ENCODE assay signal across 8 mouse cellular contexts in genomic region chr10:60237475-60238154, GRCm38 (mm10). TPM values are rescaled to one million over a fixed set of nuclear protein-coding genes. Genes with fewer than 3 reads are reported as not detected.
DNase-seq lines count a peak whose midpoint lies in the region; ATAC-seq and TF ChIP-seq lines count a peak whose summit lies in the region.
"Had no signal": no experiment of that assay in that cellular context is flagged by ENCODE, and none has a peak within 500 bp of the region (broad histone marks: within the 10 kb centered on the region; RNA-seq: fewer than 3 reads in every experiment).

No protein-coding gene starts in this region.

- no peaks in the 10 kb centered on the region for H3K79me2 ChIP-seq in MEL (ENCODE audit: control insufficient read depth, insufficient read depth, low read length, poor library complexity)

- peak; percentile 42 to 61 for DNase-seq in left cerebral cortex, adult 18-20 months (ENCODE audit: low spot score in 2 of 2)
- DNase-seq in left cerebral cortex, postnatal 36 days (ENCODE audit: low spot score in 2 of 2) = no peak
- peak; percentile 51 for DNase-seq in MEL (ENCODE audit: low read depth, low spot score)
- peak; percentile 75 for DNase-seq in brain, embryonic 14.5 days (ENCODE audit: low read depth)
- DNase-seq in forebrain, postnatal 0 days = peak; percentile 66
- peak; percentile 68 for DNase-seq in left cerebral cortex, postnatal 4 days
- DNase-seq in right cerebral cortex, postnatal 4 days = peak; percentile 67

- WGBS in forebrain, postnatal 0 days = 67% methylated on average over 10 of the region's 10 CpGs

- peak; percentile 64 for TF ChIP-seq RAD21 in MEL (IDR thresholded peaks at IDR 0.05; ENCODE audit: low read depth, low read length)

- no peaks in the 10 kb centered on the region for H3K27me3 ChIP-seq in MEL (ENCODE audit: control insufficient read depth in 1 of 2, insufficient read depth in 2 of 2, low read length in 2 of 2)
- H3K27me3 ChIP-seq in forebrain, postnatal 0 days (ENCODE audit: insufficient read depth, low read length) = no peaks in the 10 kb centered on the region
- H3K27me3 ChIP-seq: midbrain, embryonic 12.5 days had no signal

- no peak overlapping the region for H3K27ac ChIP-seq in MEL (ENCODE audit: control insufficient read depth, low read depth, low read length)
- H3K27ac ChIP-seq in forebrain, postnatal 0 days (ENCODE audit: low read depth, low read length) = no peak overlapping the region
- H3K27ac ChIP-seq: midbrain, embryonic 12.5 days had no signal

- no peak overlapping the region for H3K9ac ChIP-seq in MEL (ENCODE audit: control insufficient read depth, low read depth, low read length, poor library complexity, severe bottlenecking)
- H3K9ac ChIP-seq in forebrain, postnatal 0 days = no peak overlapping the region
- H3K9ac ChIP-seq: midbrain, embryonic 12.5 days had no signal

- no peak for TF ChIP-seq POLR2A in MEL (IDR thresholded peaks at IDR 0.05; ENCODE audit: control insufficient read depth in 1 of 2, insufficient read depth in 1 of 2, low read depth in 1 of 2, low read length in 2 of 2, poor library complexity in 1 of 2)
- no peak for TF ChIP-seq POLR2A in brain, embryonic 14.5 days (IDR thresholded peaks at IDR 0.05; ENCODE audit: borderline replicate concordance, extremely low read depth, insufficient read depth, insufficient read length, poor library complexity, severe bottlenecking)

- H3K4me1 ChIP-seq in MEL (ENCODE audit: control insufficient read depth in 1 of 2, insufficient read depth in 2 of 2, low read length in 2 of 2) = no peaks in the 10 kb centered on the region
- H3K4me1 ChIP-seq in forebrain, postnatal 0 days (ENCODE audit: insufficient read depth) = no peaks in the 10 kb centered on the region
- H3K4me1 ChIP-seq: midbrain, embryonic 12.5 days had no signal

- no peak overlapping the region for H3K4me2 ChIP-seq in forebrain, postnatal 0 days (ENCODE audit: low read depth)
- H3K4me2 ChIP-seq: midbrain, embryonic 12.5 days had no signal

- intact Hi-C loops in left cerebral cortex, postnatal 36 days (cut with DNase I) = loop anchor here (2.0 kb wide), 1 partner anchor 47 kb away; no protein-coding TSS in a partner anchor
- intact Hi-C loops in left cerebral cortex, postnatal 4 days (cut with DNase I) = loop anchor here (5.0 kb wide), 1 partner anchor 90 kb away; no protein-coding TSS in a partner anchor

- no peak overlapping the region for H3K4me3 ChIP-seq in MEL (ENCODE audit: control insufficient read depth in 1 of 2, insufficient read depth in 1 of 2, low read depth in 2 of 2, low read length in 2 of 2)
- no peak overlapping the region for H3K4me3 ChIP-seq in forebrain, postnatal 0 days (ENCODE audit: low read depth, low read length)
- H3K4me3 ChIP-seq: midbrain, embryonic 12.5 days had no signal

- no peaks in the 10 kb centered on the region for H3K36me3 ChIP-seq in MEL (ENCODE audit: control insufficient read depth in 1 of 2, insufficient read depth in 2 of 2, low read length in 2 of 2)
- no peaks in the 10 kb centered on the region for H3K36me3 ChIP-seq in forebrain, postnatal 0 days (ENCODE audit: insufficient read depth)
- H3K36me3 ChIP-seq: midbrain, embryonic 12.5 days had no signal

- TF ChIP-seq CTCF in MEL (IDR thresholded peaks at IDR 0.05 in 2 of 3, conservative IDR thresholded peaks at IDR 0.05 in 1 of 3; ENCODE audit: control insufficient read depth in 1 of 3, insufficient read depth in 1 of 3, low read depth in 2 of 3, low read length in 3 of 3, poor library complexity in 1 of 3, severe bottlenecking in 1 of 3) = peak; percentile 68 to 81 (median 76)
- TF ChIP-seq CTCF in brain, embryonic 14.5 days (IDR thresholded peaks at IDR 0.05; ENCODE audit: borderline replicate concordance, extremely low read depth, insufficient read depth, insufficient read length) = peak; percentile 83
- TF ChIP-seq CTCF in forebrain, postnatal 0 days (IDR thresholded peaks at IDR 0.05; ENCODE audit: low read depth) = peak; percentile 78

- H3K9me3 ChIP-seq in MEL (replicated peaks; ENCODE audit: insufficient read depth, low read length) = no peaks in the 10 kb centered on the region
- H3K9me3 ChIP-seq in forebrain, postnatal 0 days (ENCODE audit: low read length) = no peaks in the 10 kb centered on the region
- H3K9me3 ChIP-seq: midbrain, embryonic 12.5 days had no signal

- no peak for TF ChIP-seq EP300 in MEL (IDR thresholded peaks at IDR 0.05; ENCODE audit: low read depth in 1 of 2, low read length in 2 of 2)

- ATAC-seq in forebrain, postnatal 0 days = no peak

TF ChIP-seq in MEL, 35 proteins besides CTCF, POLR2A, EP300 and RAD21:
- TF ChIP-seq TCF12 (IDR thresholded peaks at IDR 0.05; ENCODE audit: low read depth, low read length) (no peak), SMC3 (IDR thresholded peaks at IDR 0.05; ENCODE audit: low read depth, low read length) (peak; percentile 38)

RNA-seq across cellular contexts. Expression of gene Chst3, which starts 18.6 kb away (rescaled TPM):
- total RNA-seq in left cerebral cortex, adult 18-20 months (2021) = 1 to 10 TPM in 1 of 2 experiments, under 1 TPM in 1; 0.65 to 1.1 TPM
- total RNA-seq in left cerebral cortex, postnatal 36 days (2021) = 1 to 10 TPM; 1.6 to 2.2 TPM
- not detected in 2 replicates for total RNA-seq in MEL (2012; rRNA removed)
- polyA plus RNA-seq in MEL (2012; ENCODE audit: insufficient read depth in 1 of 2, insufficient read length in 2 of 2, low read depth in 1 of 2, low replicate concordance in 2 of 2, missing spikeins in 1 of 2) = under 1 TPM in 1 of 2 experiments, not detected in 1; 0.08 TPM
- polyA plus RNA-seq in brain, embryonic 14.5 days (2012; rRNA removed) = 3.1 and 4.6 TPM in 2 replicates
- total RNA-seq in forebrain, postnatal 0 days (2014; rRNA removed) = 3.9 and 5.6 TPM in 2 replicates
- polyA plus RNA-seq in forebrain, postnatal 0 days (2015; fragmentation: Nextera tagmentation; extraction: Ambion mirVana) = 0.33 and 0.61 TPM in 2 replicates
- 1 to 10 TPM; 2.6 to 2.8 TPM for total RNA-seq in left cerebral cortex, postnatal 4 days (2021)

RNA-seq across cellular contexts. Expression of gene Psap, which starts 39.8 kb away (rescaled TPM):
- 1,000 to 10,000 TPM; 1,592 to 1,629 TPM for total RNA-seq in left cerebral cortex, adult 18-20 months (2021)
- total RNA-seq in left cerebral cortex, postnatal 36 days (2021) = 1,000 to 10,000 TPM; 1,489 to 1,662 TPM
- total RNA-seq in MEL (2012; rRNA removed) = 102 and 106 TPM in 2 replicates
- 100 to 1,000 TPM in 1 of 2 experiments, 10 to 100 TPM in 1; 56.8 to 153 TPM for polyA plus RNA-seq in MEL (2012; ENCODE audit: insufficient read depth in 1 of 2, insufficient read length in 2 of 2, low read depth in 1 of 2, low replicate concordance in 2 of 2, missing spikeins in 1 of 2)
- polyA plus RNA-seq in brain, embryonic 14.5 days (2012; rRNA removed) = 626 and 654 TPM in 2 replicates
- total RNA-seq in forebrain, postnatal 0 days (2014; rRNA removed) = 577 and 690 TPM in 2 replicates
- 229 and 259 TPM in 2 replicates for polyA plus RNA-seq in forebrain, postnatal 0 days (2015; fragmentation: Nextera tagmentation; extraction: Ambion mirVana)
- total RNA-seq in left cerebral cortex, postnatal 4 days (2021) = 100 to 1,000 TPM; 700 to 775 TPM

Comparison
In these comparisons a context has a peak if more than half of its experiments do, and no peak if none do; other contexts are left out.
1. DNase-seq: peak in left cerebral cortex, adult 18-20 months (2 of 2), MEL (single experiment), brain, embryonic 14.5 days (single experiment), forebrain, postnatal 0 days (single experiment), left cerebral cortex, postnatal 4 days (single experiment) and right cerebral cortex, postnatal 4 days (single experiment); none in left cerebral cortex, postnatal 36 days (0 of 2).
2. Peak in every context shown above with its lines, with median percentiles within 50 percentile points of each other: CTCF ChIP-seq.